Mouse (Mus musculus): Measurements from ENCODE around the gene Rufy4.
A peak's percentile ranks its signal among the peaks of the same experiment; 100 is the strongest.

Rufy4 gene

GRCm38 (mm10) chr1:74105660-74106059 lies 19.7 kb upstream of the Rufy4 start:
- no peak for DNase-seq (ENCODE audit: low read depth, low spot score)

GRCm38 (mm10) chr1:74106214-74106613 lies 19.1 kb upstream of the Rufy4 start:
- no peak for DNase-seq (ENCODE audit: low read depth, low spot score)

- no peak for DNase-seq (ENCODE audit: low read depth, low spot score)
Observed at GRCm38 (mm10) chr1:74107931-74108618, 17.3 kb upstream of the Rufy4 start.

GRCm38 (mm10) chr1:74109670-74110069 lies 15.7 kb upstream of the Rufy4 start:
- DNase-seq (ENCODE audit: low read depth, low spot score): no peak

GRCm38 (mm10) chr1:74110932-74111695 lies 14.2 kb upstream of the Rufy4 start:
- DNase-seq (ENCODE audit: low read depth, low spot score): no peak

- DNase-seq (ENCODE audit: low read depth, low spot score): no peak
Observed at GRCm38 (mm10) chr1:74111696-74112030, 13.7 kb upstream of the Rufy4 start.

- DNase-seq (ENCODE audit: low read depth, low spot score): no peak
Observed at GRCm38 (mm10) chr1:74113071-74113470, 12.3 kb upstream of the Rufy4 start.

- DNase-seq (ENCODE audit: low read depth, low spot score): no peak
Observed at GRCm38 (mm10) chr1:74117876-74118275, 7.5 kb upstream of the Rufy4 start.

- DNase-seq (ENCODE audit: low read depth, low spot score): no peak
Observed at GRCm38 (mm10) chr1:74119115-74119514, 6.2 kb upstream of the Rufy4 start.

- no peak for DNase-seq (ENCODE audit: low read depth, low spot score)
Observed at GRCm38 (mm10) chr1:74121138-74121537, 4.2 kb upstream of the Rufy4 start.

- DNase-seq (ENCODE audit: low read depth, low spot score): no peak
Observed at GRCm38 (mm10) chr1:74121821-74122576, 3.3 kb upstream of the Rufy4 start.

GRCm38 (mm10) chr1:74123215-74123614 lies 2.1 kb upstream of the Rufy4 start:
- DNase-seq (ENCODE audit: low read depth, low spot score): no peak

GRCm38 (mm10) chr1:74124021-74124981 lies 1.0 kb upstream of the Rufy4 start, which contains the start of gene Tns1:
Gene Tns1 (minus strand): TSS chr1:74124449.
- DNase-seq (ENCODE audit: low read depth, low spot score): peak; percentile 73

- no peak for DNase-seq (ENCODE audit: low read depth, low spot score)
Observed at GRCm38 (mm10) chr1:74130883-74131659, 5.7 kb downstream of the Rufy4 start.

GRCm38 (mm10) chr1:74132011-74132410 lies 6.7 kb downstream of the Rufy4 start:
- DNase-seq (ENCODE audit: low read depth, low spot score): no peak

- no peak for DNase-seq (ENCODE audit: low read depth, low spot score)
Observed at GRCm38 (mm10) chr1:74133954-74134353, 8.6 kb downstream of the Rufy4 start.

GRCm38 (mm10) chr1:74135326-74135950 lies 10.1 kb downstream of the Rufy4 start:
- no peak for DNase-seq (ENCODE audit: low read depth, low spot score)

- DNase-seq (ENCODE audit: low read depth, low spot score): no peak
Observed at GRCm38 (mm10) chr1:74139415-74139814, 14.1 kb downstream of the Rufy4 start.

- DNase-seq (ENCODE audit: low read depth, low spot score): no peak
Observed at GRCm38 (mm10) chr1:74141781-74142180, 16.4 kb downstream of the Rufy4 start.

Data from CD4-positive helper T cell, adult 2 months (primary cell).